Mouse (Mus musculus) hindbrain, embryonic 14.5 days (tissue): ENCODE results near the gene Lhx9. TPM values are rescaled to one million over a fixed set of nuclear protein-coding genes. Genes with fewer than 3 reads are reported as not detected.

ENCODE experiments used
- ATAC-seq: fragments of 200-750 bp; cut with Nextera tagmentation; 2 replicates; pipeline ENCODE4 v1.8.0; 2017; ENCODE audit warnings: moderate number of reproducible peaks, mild to moderate bottlenecking, moderate TSS enrichment, moderate library complexity; ENCODE audit not compliant: low FRiP score
- DNase-seq: peaks from one replicate; pipeline ENCODE4 v3.0.0-alpha.2; 2015; ENCODE audit warnings: low spot score
- H3K27ac ChIP-seq: fragments of 300-500 bp; sonication (generic); 2 replicates; pipeline ENCODE4 v1.5.1; 2014; ENCODE audit warnings: mild to moderate bottlenecking, moderate library complexity
- H3K27me3 ChIP-seq: fragments of 300-500 bp; sonication (generic); 2 replicates; pipeline ENCODE4 v1.6.1; 2014; ENCODE audit warnings: mild to moderate bottlenecking, low read length, mixed read lengths; ENCODE audit not compliant: control insufficient read depth, insufficient read depth
- H3K36me3 ChIP-seq: fragments of 300-500 bp; sonication (generic); replicated peaks from 2 replicates; pipeline ENCODE4 v1.6.1; 2014; ENCODE audit not compliant: control insufficient read depth, insufficient read depth
- H3K4me1 ChIP-seq: fragments of 300-500 bp; sonication (generic); replicated peaks from 2 replicates; pipeline ENCODE4 v1.6.1; 2014; ENCODE audit warnings: antibody characterized with exemption, low read length, mixed read lengths; ENCODE audit not compliant: control insufficient read depth, insufficient read depth
- H3K4me2 ChIP-seq: fragments of 300-500 bp; sonication (generic); replicated peaks from 2 replicates; pipeline ENCODE4 v1.6.1; 2014; ENCODE audit warnings: mild to moderate bottlenecking, moderate library complexity
- H3K4me3 ChIP-seq: fragments of 300-500 bp; sonication (generic); replicated peaks from 2 replicates; pipeline ENCODE4 v1.5.1; 2014; ENCODE audit warnings: mild to moderate bottlenecking, low read length
- H3K9ac ChIP-seq: fragments of 300-500 bp; sonication (generic); 2 replicates; pipeline ENCODE4 v1.6.1; 2014
- H3K9me3 ChIP-seq: fragments of 300-500 bp; sonication (generic); 2 replicates; pipeline ENCODE4 v1.6.1; 2016; ENCODE audit warnings: low read length; ENCODE audit not compliant: control insufficient read depth
- WGBS: fragments of 180-500 bp; shearing (Covaris S2); extraction: QIAGEN DNeasy Blood & Tissue Kit; methylation state at CpG from one replicate; pipeline ENCODE4 v1.1.7; 2014; 5-methylcytosine and 5-hydroxymethylcytosine counted together
- polyA plus RNA-seq: library from polyadenylated mRNA; unstranded; fragments of >200 nt; fragmentation: Nextera tagmentation; extraction: Ambion mirVana; gene quantifications from 2 replicates; pipeline ENCODE4 v1.2.1, GENCODE M21; 2014

The Lhx9 gene
- polyA plus RNA-seq, 1 experiment from 2014 or later = 9.5 TPM

DNA sequence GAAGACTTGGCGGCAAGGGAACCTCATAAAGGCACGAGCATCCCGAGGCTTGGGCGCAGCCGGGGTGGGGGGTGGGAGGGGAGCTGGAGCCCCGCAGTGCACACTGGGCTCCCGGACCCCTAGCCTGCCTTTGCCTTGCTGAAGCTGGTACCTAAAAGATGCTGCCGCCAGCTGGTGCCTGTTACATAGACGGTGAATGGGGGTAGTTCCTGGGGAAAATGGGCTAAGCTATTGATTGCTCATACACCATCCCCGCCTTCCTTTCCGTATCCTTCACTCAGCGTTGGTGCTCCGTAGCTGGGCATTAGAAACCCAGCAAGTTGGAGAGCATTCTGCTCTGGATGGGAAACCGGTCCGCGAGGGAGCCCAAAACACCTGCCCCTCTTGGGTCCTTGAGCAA lies 351 bp downstream of the Lhx9 start:
- no peak for DNase-seq
- 0 out of 2 replicates have a peak, but pooled peaks have one; percentile 25 for ATAC-seq
- H3K4me3 ChIP-seq = peak overlapping the region; percentile 22
- H3K9ac ChIP-seq = no peak overlapping the region
- peaks cover 8% of the 10 kb centered on the region; the same call in 1 of the 2 replicates for H3K4me1 ChIP-seq
- H3K27me3 ChIP-seq = peaks cover 67% of the 10 kb centered on the region
- H3K27ac ChIP-seq = peak overlapping the region; percentile 47
- H3K4me2 ChIP-seq = peak overlapping the region; percentile 51
- no peaks in the 10 kb centered on the region for H3K9me3 ChIP-seq
- WGBS = under 1% methylated on average over 16 of the region's 16 CpGs
- peaks cover 4% of the 10 kb centered on the region; the same call in 1 of the 2 replicates for H3K36me3 ChIP-seq

DNA sequence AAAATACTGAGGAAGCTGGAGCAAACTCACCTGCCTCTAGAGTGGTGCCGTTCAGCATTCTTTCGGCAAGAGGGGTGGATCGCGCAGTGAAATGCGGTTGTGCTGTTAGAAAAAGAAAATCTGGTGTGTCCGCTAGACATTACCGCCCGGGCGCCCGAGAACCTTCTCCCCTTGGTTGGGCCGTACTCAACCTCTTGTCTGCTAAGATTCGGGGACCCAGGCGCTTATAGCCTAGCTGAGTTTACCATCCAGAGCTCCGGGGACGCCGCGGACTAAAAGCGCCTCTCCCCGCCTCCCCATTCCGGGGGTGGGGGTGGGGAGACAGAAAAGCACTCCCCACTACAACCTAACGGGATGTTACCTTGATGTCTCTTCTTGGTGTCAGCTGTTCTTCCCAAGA lies 1.2 kb downstream of the Lhx9 start:
- WGBS = 1% methylated on average over 21 of the region's 21 CpGs
- peaks cover 4% of the 10 kb centered on the region; the same call in 1 of the 2 replicates for H3K36me3 ChIP-seq

GRCm38 (mm10) chr1:138846581-138846980 lies 1.8 kb downstream of the Lhx9 start:
- H3K9ac ChIP-seq = peak overlapping the region; percentile 43
- no peak for ATAC-seq
- H3K4me3 ChIP-seq = peak overlapping the region; percentile 34
- peaks cover 10% of the 10 kb centered on the region; the same call in 1 of the 2 replicates for H3K4me1 ChIP-seq
- H3K36me3 ChIP-seq = peaks cover 2% of the 10 kb centered on the region; the same call in 1 of the 2 replicates
- no peak for DNase-seq
- H3K9me3 ChIP-seq = no peaks in the 10 kb centered on the region
- 3% methylated on average over 9 of the region's 9 CpGs for WGBS
- peaks cover 73% of the 10 kb centered on the region for H3K27me3 ChIP-seq
- H3K27ac ChIP-seq = peak overlapping the region; percentile 72
- H3K4me2 ChIP-seq = peak overlapping the region; percentile 50

More for the DNA sequence above, 1.2 kb downstream of the Lhx9 start:
- ATAC-seq (no peak), DNase-seq (no peak)
- Histone ChIP-seq H3K4me1 (peaks cover 8% of the 10 kb centered on the region; the same call in 1 of the 2 replicates), H3K27ac (peak overlapping the region; percentile 30; the same call in 1 of the 2 replicates), H3K4me2 (peak overlapping the region; percentile 15; the same call in 1 of the 2 replicates), H3K9ac (peak overlapping the region; percentile 3; the same call in 1 of the 2 replicates), H3K27me3 (peaks cover 71% of the 10 kb centered on the region), H3K9me3 (no peaks in the 10 kb centered on the region), H3K4me3 (peak overlapping the region; percentile 34)

DNA sequence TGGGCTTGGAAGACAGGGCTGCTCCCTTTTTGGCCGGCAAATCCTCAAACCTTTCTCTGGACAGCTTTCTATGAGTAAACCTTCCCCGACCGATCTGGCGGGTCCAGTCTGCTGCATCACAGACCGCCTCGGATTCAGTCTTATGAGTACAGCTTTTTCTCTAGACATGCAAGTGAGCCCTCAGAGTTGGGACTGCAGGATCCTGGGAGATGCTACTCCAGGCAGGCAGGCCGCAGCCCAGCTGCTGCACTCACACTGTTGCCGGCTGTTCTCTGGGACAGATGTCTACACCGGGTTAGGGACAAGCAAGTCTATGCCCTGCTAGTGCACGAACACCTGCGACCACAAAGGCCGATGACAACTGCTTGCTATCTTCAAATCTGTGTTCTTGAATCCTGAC lies 2.2 kb downstream of the Lhx9 start:
- Histone ChIP-seq H3K27ac (peak overlapping the region; percentile 72), H3K36me3 (no peaks in the 10 kb centered on the region), H3K9me3 (no peaks in the 10 kb centered on the region), H3K27me3 (peaks cover 70% of the 10 kb centered on the region), H3K4me2 (peak overlapping the region; percentile 50), H3K4me3 (peak overlapping the region; percentile 34), H3K4me1 (peaks cover 13% of the 10 kb centered on the region; the same call in 1 of the 2 replicates), H3K9ac (peak overlapping the region; percentile 43)
- 3% methylated on average over 12 of the region's 12 CpGs for WGBS
- DNase-seq = no peak
- no peak for ATAC-seq

DNA sequence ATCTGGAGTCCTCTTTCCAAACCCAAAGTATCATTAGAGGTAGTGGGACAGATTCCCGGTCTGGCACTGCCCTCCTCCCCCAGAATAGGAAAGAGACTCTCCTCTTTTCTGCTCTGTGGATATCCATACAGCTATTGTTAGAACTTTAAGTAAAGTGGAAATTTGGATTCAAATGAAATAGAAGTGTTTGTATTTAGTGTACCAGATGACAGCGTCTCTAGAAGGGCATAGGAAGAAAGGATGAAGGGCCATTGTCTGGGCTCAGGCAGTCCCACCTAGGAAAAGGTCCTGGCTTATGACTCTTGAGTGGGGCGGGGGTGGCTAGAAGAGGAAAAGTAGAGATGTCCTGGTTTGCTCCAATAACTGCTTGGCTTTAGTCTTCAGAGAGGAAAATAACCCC lies 2.9 kb downstream of the Lhx9 start:
- WGBS = 18% methylated on average over 3 of the region's 3 CpGs
- Histone ChIP-seq H3K9me3 (no peaks in the 10 kb centered on the region), H3K27ac (0 out of 2 replicates have a peak overlapping the region, but pooled peaks have one; percentile 72), H3K27me3 (peaks cover 64% of the 10 kb centered on the region), H3K4me1 (peaks cover 13% of the 10 kb centered on the region; the same call in 1 of the 2 replicates), H3K4me2 (peak overlapping the region; percentile 50), H3K4me3 (peak overlapping the region; percentile 34), H3K9ac (peak overlapping the region; percentile 40; the same call in 1 of the 2 replicates), H3K36me3 (no peaks in the 10 kb centered on the region)
- ATAC-seq (no peak), DNase-seq (no peak)

DNA sequence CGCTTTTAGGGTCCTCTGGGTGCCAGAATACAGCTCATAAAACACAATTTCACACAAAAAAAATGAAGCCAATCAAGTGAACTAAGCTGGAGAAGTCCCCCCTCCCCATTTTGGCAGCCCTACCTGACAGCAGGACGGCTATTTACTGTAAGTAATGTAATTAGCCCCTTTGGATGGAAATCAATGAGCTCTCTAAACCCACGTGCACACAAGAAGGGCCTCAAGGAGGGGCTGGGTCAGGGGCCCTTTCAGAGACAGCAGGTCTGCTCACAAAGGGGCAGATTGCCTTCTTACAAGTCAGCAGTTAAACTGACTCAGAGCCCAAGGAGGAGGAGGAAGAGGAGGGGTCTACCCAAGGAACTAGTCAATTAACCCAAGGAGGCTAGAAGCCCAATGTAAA lies 4.2 kb downstream of the Lhx9 start:
- peaks cover 62% of the 10 kb centered on the region for H3K27me3 ChIP-seq
- no peak for DNase-seq
- peaks cover 13% of the 10 kb centered on the region; the same call in 1 of the 2 replicates for H3K4me1 ChIP-seq
- H3K4me3 ChIP-seq = peak overlapping the region; percentile 34
- peak overlapping the region; percentile 79 for H3K27ac ChIP-seq
- 0 out of 2 replicates have a peak overlapping the region, but pooled peaks have one; percentile 58 for H3K9ac ChIP-seq
- H3K36me3 ChIP-seq = no peaks in the 10 kb centered on the region
- H3K9me3 ChIP-seq = no peaks in the 10 kb centered on the region
- ATAC-seq = no peak
- peak overlapping the region; percentile 50 for H3K4me2 ChIP-seq
- 1% methylated on average over 3 of the region's 3 CpGs for WGBS

GRCm38 (mm10) chr1:138843361-138844091 lies 4.9 kb downstream of the Lhx9 start:
- H3K36me3 ChIP-seq = no peaks in the 10 kb centered on the region
- H3K27me3 ChIP-seq = peaks cover 62% of the 10 kb centered on the region
- H3K4me3 ChIP-seq = peak overlapping the region; percentile 34
- peak overlapping the region; percentile 79 for H3K27ac ChIP-seq
- peak; percentile 32 for DNase-seq
- peak overlapping the region; percentile 58 for H3K9ac ChIP-seq
- H3K4me1 ChIP-seq = peaks cover 7% of the 10 kb centered on the region; the same call in 1 of the 2 replicates
- WGBS = under 1% methylated on average over 35 of the region's 35 CpGs
- no peaks in the 10 kb centered on the region for H3K9me3 ChIP-seq
- ATAC-seq = peak; percentile 22; the same call in 1 of the 2 replicates
- peak overlapping the region; percentile 50 for H3K4me2 ChIP-seq

GRCm38 (mm10) chr1:138842756-138843155 lies 5.6 kb downstream of the Lhx9 start:
- peak overlapping the region; percentile 58 for H3K9ac ChIP-seq
- H3K9me3 ChIP-seq = no peaks in the 10 kb centered on the region
- 0 out of 2 replicates have a peak, but pooled peaks cover 5% of the 10 kb centered on the region for H3K4me1 ChIP-seq
- H3K27me3 ChIP-seq = peaks cover 66% of the 10 kb centered on the region
- peak overlapping the region; percentile 50 for H3K4me2 ChIP-seq
- no peaks in the 10 kb centered on the region for H3K36me3 ChIP-seq
- ATAC-seq (no peak), DNase-seq (no peak)
- WGBS = 1% methylated on average over 10 of the region's 10 CpGs
- H3K27ac ChIP-seq = peak overlapping the region; percentile 79
- H3K4me3 ChIP-seq = peak overlapping the region; percentile 34

- H3K4me3 ChIP-seq = peak overlapping the region; percentile 34
- H3K27me3 ChIP-seq = peaks cover 70% of the 10 kb centered on the region
- peak overlapping the region; percentile 50 for H3K4me2 ChIP-seq
- peak overlapping the region; percentile 58 for H3K9ac ChIP-seq
- DNase-seq (peak; percentile 59), ATAC-seq (peak; percentile 66)
- peak overlapping the region; percentile 79 for H3K27ac ChIP-seq
- H3K9me3 ChIP-seq = no peaks in the 10 kb centered on the region
- 1% methylated on average over 8 of the region's 8 CpGs for WGBS
- 0 out of 2 replicates have a peak, but pooled peaks cover 5% of the 10 kb centered on the region for H3K4me1 ChIP-seq
- no peaks in the 10 kb centered on the region for H3K36me3 ChIP-seq
Observed at GRCm38 (mm10) chr1:138842315-138842714, 6.1 kb downstream of the Lhx9 start.
